8 mouse cellular contexts compared by ENCODE assay signal in genomic region chr2:33755633-33756020, GRCm38 (mm10).
A peak's percentile ranks its signal among the peaks of the same experiment; 100 is the strongest.
DNase-seq lines count a peak whose midpoint lies in the region; ATAC-seq lines count a peak whose summit lies in the region.

No protein-coding gene starts in this region.

- H3K9me3 ChIP-seq in forebrain, embryonic 10.5 days: no peaks in the 10 kb centered on the region
- no peaks in the 10 kb centered on the region for H3K9me3 ChIP-seq in forebrain, embryonic 14.5 days (replicated peaks; ENCODE audit: control insufficient read depth, low read length)

- DNase-seq in forebrain, embryonic 10.5 days (ENCODE audit: extremely low spot score, low spot score): no peak
- DNase-seq in forebrain, embryonic 14.5 days (ENCODE audit: low spot score): no peak
- DNase-seq in right cerebral cortex, adult 2 months (ENCODE audit: low spot score in 2 of 2): peak; percentile 17 to 36
- DNase-seq in right cerebral cortex, postnatal 14 days: no peak
- peak; percentile 33 to 55 for DNase-seq in layer of hippocampus, adult 8-10 months (ENCODE audit: low spot score in 2 of 2)
- no peak for DNase-seq in urinary bladder, adult 2 months (ENCODE audit: low spot score)
- DNase-seq in retina, postnatal 1 day: no peak

- peaks cover 12% of the 10 kb centered on the region; the same call in 1 of the 2 replicates for H3K27me3 ChIP-seq in forebrain, embryonic 10.5 days (ENCODE audit: poor library complexity, severe bottlenecking)
- H3K27me3 ChIP-seq in forebrain, embryonic 14.5 days (replicated peaks; ENCODE audit: control insufficient read depth, insufficient read depth, low read length): no peaks in the 10 kb centered on the region

- H3K27ac ChIP-seq in forebrain, embryonic 10.5 days: peak overlapping the region; percentile 81
- no peak overlapping the region for H3K27ac ChIP-seq in forebrain, embryonic 14.5 days (ENCODE audit: low read depth, low read length)

- ATAC-seq in forebrain, embryonic 14.5 days: no peak
- peak; percentile 97 for ATAC-seq in megakaryocyte, adult 5-6 weeks (ENCODE audit: poor library complexity, severe bottlenecking)

- peaks cover 10% of the 10 kb centered on the region; the same call in 1 of the 2 replicates for H3K36me3 ChIP-seq in forebrain, embryonic 10.5 days (replicated peaks)
- H3K36me3 ChIP-seq in forebrain, embryonic 14.5 days (ENCODE audit: control insufficient read depth, insufficient read depth, low read length): peaks cover 11% of the 10 kb centered on the region; the same call in 1 of the 2 replicates

- no peak overlapping the region for H3K4me2 ChIP-seq in forebrain, embryonic 14.5 days (ENCODE audit: low read length)

- 75% methylated on average over 6 of the region's 6 CpGs for whole genome bisulfite sequencing in forebrain, embryonic 10.5 days
- 69% methylated on average over 6 of the region's 6 CpGs for WGBS in forebrain, embryonic 14.5 days

- H3K4me1 ChIP-seq in forebrain, embryonic 10.5 days: peaks cover 75% of the 10 kb centered on the region
- peaks cover 48% of the 10 kb centered on the region for H3K4me1 ChIP-seq in forebrain, embryonic 14.5 days (ENCODE audit: control insufficient read depth, insufficient read depth, low read length)

- H3K4me3 ChIP-seq in forebrain, embryonic 10.5 days: no peak overlapping the region
- no peak overlapping the region for H3K4me3 ChIP-seq in forebrain, embryonic 14.5 days (ENCODE audit: low read depth, low read length)

- H3K9ac ChIP-seq in forebrain, embryonic 14.5 days (ENCODE audit: low read length): no peak overlapping the region

Comparison
In these comparisons a context has a peak if more than half of its experiments do, and no peak if none do; other contexts are left out.
1. DNase-seq: peak in right cerebral cortex, adult 2 months (2 of 2) and layer of hippocampus, adult 8-10 months (2 of 2); none in forebrain, embryonic 10.5 days (single experiment), forebrain, embryonic 14.5 days (single experiment), right cerebral cortex, postnatal 14 days (single experiment), urinary bladder, adult 2 months (single experiment) and retina, postnatal 1 day (single experiment).